Mouse (Mus musculus) hematopoietic stem cell, adult 5-6 weeks (primary cell): ENCODE data around the gene Olfr1373. TPM values are rescaled to one million over a fixed set of nuclear protein-coding genes. Genes with fewer than 3 reads are reported as not detected.
"Not testable (repeated sequence)": the region's sequence is repeated elsewhere in the genome, so short reads cannot be mapped to it uniquely, and the experiment has no call there.

Source experiments
- ATAC-seq, 2 experiments: fragments of 125-278 bp in 1 of 2; replicated peaks in 1 of 2; 2 replicates each; pipeline ENCODE4 v1.8.0; 2016 to 2017; ENCODE audit warnings: inconsistent platforms in 2 of 2, mild to moderate bottlenecking in 2 of 2, moderate number of reproducible peaks in 2 of 2, low read depth in 1 of 2, moderate TSS enrichment in 1 of 2; ENCODE audit not compliant: low FRiP score in 2 of 2, poor library complexity in 2 of 2, severe bottlenecking in 2 of 2, insufficient read depth in 1 of 2, low TSS enrichment in 1 of 2
- total RNA-seq: library from RNA; stranded (forward); fragments of 172-1452, 232-1000 nt; gene quantifications from 2 replicates; pipeline ENCODE4 v1.2.3, GENCODE M21; 2017

Gene Olfr1373
- not detected in 2 replicates for total RNA-seq

DNA sequence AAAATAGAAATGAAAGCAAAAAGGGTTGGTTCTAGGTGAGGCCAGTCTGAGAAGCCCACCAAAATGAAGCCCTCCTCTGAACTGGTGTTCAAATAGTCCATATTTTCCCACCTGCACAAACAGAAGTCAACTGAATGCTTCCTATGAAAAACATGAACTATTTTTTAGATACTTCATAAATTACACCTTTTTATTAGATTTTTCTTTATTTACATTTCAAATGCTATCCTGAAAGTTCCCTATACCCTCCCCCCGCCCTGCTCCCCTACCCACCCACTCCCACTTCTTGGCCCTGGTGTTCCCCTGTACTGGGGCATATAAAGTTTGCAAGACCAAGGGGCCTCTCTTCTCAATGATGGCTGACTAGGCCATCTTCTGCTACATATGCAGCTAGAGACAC is at the start of gene Olfr1373:
Olfr1373 (minus strand) TSS at position 101 of the 400 bp plus-strand sequence.
- ATAC-seq, result not testable (repeated sequence)

DNA sequence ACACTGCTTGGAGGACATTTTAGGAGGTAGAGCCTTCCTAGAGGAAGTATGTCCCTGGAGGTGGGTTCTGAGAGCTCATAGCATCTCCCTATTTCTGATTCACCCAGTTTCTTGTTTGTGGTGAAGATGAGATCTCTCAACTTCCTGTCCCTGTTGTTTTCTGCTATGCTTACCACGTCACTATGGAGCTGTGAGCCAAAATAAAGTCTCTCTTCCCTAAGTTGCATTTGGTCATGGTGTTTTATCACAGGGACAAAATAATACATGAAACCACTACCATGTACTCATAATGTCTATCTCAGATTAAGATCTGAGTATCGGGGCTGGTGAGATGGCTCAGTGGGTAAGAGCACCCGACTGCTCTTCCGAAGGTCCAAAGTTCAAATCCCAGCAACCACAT is 35.3 kb upstream of the Olfr1373 start:
- ATAC-seq, result not testable (repeated sequence)

DNA sequence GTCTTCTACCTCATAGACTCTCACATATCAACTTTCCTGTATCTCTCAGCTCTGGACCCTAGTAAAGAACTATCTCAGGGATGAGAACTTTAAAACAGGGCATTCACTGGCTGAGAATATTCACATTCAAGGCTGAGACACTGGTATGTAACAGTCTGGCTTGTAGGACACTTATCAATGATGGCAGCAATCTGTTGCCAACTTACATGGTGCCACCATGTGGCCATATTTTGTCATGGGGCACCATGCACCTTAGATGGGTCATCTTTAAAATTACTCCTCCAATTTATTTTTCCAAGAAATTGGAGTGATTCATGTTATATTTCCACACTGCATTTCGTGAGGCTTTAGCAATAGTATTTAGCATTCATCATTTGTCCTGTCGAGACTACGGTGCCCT is 34.6 kb upstream of the Olfr1373 start:
- peak in 1 of 2 experiments; percentile 32; a peak in 1 of 4 replicates for ATAC-seq

DNA sequence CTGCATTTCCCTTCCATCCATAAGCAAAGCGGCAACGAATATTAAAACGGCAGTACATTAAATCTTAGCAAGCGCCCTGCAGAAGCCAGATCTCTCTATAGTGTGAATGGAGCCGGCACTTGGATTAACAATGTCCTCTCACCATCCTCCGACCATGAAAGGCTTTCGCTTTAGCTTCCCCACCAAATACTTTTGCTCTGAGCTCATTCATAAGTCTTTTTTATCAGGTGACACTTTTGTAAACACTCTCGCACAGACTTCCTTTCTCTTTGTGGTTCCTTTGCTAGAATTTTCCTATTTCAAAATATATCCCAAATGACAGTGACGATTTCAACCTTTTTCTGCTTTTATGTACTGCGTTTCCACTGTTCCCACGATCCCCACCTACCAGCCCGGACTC is 23.1 kb upstream of the Olfr1373 start:
- peak in 1 of 2 experiments; percentile 9; a peak in 1 of 4 replicates for ATAC-seq

DNA sequence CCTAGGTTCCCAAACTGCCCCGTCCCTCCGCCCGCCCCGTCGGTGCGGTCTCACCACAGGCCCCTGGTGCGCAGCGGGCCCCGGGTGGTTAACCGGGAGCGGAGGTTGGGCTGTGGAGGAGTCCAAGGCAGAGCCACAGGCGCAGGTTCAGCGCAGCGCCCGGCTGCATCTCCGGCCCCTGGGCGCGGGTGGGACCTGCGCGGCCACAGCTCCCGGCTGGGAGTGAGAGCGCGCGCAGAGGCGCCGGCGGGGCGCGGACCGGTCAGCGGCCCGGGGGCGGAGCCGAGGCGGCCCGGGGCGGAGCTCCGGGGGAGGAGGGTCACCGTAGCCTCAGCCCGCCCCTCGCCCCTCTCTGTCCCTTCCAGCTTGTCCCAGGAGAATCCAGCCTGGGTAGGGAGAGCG is 22.6 kb upstream of the Olfr1373 start:
- 0 out of 4 replicates have a peak, but pooled peaks of 1 of the 2 experiments have one; percentile 3 for ATAC-seq

DNA sequence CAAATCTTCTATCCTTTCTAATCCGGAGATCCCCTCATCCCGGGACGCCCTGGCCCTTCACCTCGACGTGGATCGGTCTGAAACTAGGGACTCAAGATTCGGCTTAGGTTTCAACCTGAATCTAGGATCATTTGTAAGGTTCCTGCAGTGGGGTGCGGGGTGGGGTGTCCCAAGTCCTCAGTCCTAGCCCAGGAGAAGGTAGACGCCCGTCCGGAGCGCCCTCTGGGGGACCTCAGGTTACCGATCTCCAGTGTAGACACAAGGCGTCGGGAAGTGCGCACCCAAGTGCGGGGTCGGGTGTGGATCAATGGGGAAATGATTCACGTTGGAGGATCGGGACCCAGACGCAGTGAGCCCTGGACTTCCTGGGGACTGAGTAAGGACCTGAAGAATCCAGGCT is 21.8 kb upstream of the Olfr1373 start:
- ATAC-seq, result 0 out of 4 replicates have a peak, but pooled peaks of 1 of the 2 experiments have one; percentile 24

DNA sequence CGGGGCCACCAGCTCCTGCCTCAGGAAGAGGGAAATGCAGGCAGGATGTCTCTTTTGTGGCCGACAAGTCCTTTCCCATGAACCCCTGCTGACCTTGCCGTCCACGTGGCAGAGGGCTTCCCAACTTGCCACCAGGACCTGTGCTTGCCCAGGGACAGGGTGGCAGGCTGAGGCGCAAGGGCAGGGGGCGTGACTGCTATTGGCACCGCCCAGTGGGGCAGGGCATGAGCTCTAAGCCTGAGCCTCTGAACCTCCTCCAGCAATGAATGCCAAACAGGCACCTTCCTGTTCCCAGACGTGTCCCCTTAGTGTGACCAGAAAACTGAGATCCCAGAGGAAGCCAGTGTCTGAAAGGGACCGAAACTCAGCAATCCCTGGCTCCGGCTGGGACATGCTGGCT is 18.6 kb upstream of the Olfr1373 start:
- peak; percentile 50 to 52; a peak in 2 of 4 replicates for ATAC-seq

DNA sequence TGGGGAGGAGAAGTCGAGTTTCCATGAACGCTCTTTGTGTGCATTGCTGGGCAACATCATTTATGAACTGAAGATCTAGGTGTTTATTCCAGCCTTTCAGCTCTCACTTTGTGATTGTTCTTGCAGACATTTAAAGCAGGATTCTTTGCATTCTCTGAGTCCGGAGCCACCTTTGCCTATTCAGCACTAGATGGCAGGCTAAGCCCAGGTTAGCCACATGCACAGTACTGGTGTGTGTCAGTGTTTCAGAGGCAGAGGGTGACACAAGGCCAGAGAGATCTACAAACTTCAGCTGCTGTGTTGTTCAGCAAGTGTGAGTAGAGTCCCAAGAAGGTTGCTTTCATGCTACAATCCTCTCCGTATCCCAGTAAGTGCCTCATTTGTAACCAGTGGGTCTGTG is 1.7 kb downstream of the Olfr1373 start:
- peak; percentile 59 to 77; a peak in 3 of 4 replicates for ATAC-seq

DNA sequence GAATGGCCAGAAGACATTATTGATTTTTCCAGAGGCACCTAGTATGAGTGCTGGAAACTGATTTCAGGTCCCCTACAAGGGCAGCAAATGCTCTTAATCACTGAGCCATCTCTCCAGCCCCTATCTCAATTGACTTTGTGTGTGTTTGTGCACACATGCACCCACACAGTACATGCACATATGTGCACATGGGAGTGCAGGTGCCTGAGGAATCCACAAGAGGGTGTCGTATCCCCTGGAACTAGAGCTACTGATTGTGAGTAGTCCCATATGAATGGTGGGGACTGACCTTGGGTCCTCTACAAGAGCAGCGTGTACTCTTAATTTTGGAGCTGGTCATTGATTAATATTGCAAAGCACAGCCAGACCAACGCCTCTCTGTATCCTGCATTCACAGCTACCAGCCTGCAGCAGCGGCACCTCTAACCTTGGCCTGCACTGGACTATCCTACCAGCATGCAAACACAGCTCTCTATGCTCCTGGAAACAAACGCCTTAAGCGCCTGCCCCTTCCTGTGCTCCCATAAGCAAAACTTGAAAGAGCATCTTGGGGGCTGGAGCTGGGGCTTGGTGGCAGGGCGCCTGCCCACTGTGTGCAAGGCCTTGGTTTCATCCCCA is 14.8 kb downstream of the Olfr1373 start:
- no peak for ATAC-seq

DNA sequence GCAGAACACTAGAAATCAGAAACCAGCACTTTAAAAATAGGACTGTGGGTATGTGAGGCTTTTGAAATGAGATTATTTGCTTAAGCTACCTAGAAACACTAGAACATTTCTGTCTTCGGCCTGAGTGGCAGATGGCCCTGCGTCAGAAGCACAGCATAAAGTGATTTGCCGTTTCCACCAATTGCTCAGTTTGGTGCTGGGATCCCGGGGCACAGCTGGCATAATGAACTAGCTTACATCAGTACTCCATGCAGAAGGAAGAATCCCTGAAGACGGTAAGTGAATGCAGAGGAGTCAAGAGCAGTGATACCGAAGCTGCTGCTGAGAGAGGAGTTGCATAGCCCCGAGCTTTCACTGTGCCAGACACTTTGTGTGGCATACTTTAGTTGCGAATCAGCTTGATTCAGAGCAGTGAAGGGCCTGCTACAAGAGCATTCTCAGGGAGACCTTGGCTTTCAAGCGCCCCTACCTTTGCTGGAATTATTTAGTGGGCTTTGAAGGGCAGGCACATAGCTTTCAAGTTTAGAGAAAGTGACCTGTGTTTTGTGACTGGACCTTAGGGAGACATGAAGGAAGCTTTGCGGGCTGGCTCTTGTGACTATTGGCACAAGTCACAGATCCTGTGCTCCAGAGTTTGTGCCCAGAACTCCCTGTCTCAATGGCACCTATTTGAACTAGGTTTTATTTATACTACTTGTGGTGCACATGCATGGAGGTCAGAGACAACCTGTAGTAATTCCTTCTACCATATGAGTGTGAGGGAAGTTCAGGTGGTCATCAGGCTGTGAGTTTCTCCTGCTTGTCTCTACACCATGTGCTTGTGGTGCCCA is 15.5 kb downstream of the Olfr1373 start:
- no peak for ATAC-seq

DNA sequence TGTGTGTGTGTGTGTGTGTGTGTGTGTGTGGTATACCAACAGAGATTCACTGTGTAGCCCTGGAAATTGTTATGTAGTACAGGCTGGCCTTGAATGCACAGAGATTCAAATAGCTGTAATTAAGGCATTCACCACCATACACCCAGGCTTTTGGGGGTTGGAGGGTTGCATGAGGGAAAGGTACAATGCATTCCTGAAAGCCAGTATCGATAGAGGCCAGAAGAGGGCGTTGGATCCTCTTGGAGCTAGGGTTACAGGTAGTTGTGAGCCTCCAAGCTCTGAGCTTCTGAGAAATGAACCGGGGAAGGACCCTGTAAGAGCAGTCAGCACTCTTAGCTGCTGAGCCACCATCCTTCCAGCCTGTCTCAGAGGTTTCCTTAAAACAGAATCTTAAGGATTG is 16.2 kb downstream of the Olfr1373 start:
- no peak for ATAC-seq

DNA sequence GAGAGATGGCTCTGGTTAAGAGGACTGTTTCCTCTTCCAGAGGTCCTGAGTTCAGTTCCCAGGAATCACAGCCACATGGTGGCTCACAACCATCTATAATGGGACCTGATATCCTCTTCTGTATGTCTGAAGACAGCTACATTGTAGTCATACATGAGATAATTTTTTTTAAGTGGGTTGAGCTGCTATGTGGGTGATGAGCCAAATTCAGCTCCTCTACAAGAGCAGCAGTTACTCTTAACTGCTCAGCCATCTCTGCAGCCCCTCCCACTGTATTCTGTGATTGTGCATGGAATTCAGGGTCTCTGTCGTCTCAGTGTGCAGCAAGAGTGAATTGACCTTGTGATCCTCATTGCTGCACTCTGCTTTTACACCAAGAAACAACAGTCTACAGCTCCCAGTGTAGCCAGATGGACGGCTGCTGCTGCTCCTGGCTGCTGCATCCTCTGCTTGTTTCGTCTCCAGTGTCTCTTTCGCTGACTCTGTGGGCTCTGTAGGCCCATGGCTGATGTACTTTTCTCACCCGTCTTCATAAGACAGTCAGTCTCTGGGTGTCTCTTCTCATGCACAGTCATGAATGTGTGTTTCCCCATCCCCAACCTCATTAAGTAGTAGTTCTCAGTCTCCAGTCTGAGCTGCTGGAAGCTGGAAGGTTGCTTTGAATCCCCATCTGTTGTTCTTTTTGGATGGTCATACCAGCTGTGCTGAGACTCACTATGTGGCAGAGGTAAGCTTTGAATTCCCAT is 16.8 kb downstream of the Olfr1373 start:
- ATAC-seq, result no peak

DNA sequence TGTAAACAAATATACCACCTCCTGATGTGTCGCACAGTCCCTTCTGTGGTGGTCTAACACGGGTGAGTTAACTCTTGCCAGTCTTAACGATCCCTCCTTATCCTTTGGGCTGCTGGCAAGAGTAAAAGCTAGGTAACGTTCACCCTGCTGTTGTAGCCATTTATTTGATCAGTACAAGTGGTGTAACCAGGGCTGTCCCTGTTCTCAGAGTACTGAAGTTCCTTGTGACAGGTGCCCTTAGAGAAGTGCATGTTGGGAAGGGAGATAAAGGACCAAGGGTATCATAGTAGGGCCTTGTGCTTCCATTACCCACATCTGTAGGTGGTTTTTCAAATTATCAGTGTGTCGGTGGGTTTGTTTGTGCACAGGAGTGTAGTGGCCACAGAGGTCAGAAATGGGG is 17.6 kb downstream of the Olfr1373 start:
- no peak for ATAC-seq

DNA sequence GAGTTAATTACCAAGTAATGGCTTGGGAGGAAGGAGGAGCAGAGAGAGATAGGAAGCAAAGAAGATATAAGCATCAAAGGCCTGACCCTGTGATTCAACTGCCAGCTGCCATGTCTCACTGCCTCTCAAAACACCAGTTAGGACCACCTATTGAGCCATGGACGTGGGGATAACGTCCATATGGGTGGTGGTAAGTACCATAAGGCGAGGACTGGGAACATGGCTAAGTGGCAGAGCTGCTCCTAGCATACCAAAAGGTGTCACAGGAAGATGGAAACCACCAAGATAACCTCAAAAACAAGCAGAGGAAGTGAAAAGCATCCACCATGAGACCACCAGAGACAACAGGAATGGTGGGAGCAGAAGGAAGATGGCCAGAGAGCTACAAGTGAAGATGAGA is 18.2 kb downstream of the Olfr1373 start:
- no peak for ATAC-seq

DNA sequence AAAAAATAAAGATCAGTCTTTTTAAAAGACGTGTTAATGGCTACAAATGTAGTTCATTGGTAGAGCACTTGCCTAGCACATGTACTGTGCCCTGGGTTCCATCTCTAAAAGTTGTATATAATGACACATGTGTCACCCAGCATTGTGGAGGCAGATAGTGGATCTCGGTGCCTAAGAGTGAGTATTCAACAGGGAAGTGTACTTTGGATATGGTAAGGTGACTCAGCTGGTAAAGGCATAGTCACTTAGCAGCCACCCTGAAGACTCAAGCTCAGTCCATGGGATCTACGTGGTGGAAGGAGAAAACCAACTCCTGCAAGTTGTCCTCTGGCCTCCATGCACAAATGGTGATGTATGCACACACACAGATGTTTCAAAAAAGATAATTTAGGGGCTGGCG is 20.9 kb downstream of the Olfr1373 start:
- ATAC-seq, result no peak

DNA sequence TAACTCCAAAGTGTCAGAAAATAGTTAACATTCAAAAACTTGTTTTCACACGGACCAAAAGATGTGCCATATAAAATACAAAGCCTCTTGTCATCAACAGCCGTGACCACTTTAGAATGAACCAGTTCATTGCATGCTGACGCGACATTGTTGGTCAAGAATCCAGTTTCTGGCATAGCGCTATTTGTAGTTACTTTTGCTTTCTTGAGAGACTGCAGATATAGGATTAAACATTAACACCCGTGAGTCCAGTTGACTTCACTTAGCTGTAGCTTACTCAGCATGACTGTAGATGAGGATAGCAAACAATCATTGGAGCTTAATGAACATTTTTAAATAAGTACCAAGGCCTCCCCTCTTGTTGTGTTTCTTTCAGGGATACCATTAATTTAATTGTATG is 23.3 kb downstream of the Olfr1373 start:
- ATAC-seq, result no peak

DNA sequence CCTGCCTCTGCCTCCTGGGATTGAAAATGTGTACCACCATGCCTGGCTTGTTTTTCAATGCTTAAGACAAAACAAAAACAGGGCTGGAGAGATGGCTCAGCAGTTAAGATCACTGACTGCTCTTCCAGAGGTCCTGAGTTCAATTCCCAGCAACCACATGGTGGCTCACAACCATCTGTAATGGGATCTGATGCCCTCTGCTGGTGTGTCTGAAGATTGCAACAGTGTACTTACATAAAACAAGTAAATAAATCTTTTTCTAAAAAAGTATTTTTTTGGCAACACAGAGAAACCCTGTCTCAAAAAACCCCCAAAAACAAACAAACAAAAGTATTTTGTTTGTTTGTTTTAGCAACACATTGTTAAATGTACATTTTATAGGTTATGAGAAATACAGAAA is 24.9 kb downstream of the Olfr1373 start:
- not testable (repeated sequence) for ATAC-seq

DNA sequence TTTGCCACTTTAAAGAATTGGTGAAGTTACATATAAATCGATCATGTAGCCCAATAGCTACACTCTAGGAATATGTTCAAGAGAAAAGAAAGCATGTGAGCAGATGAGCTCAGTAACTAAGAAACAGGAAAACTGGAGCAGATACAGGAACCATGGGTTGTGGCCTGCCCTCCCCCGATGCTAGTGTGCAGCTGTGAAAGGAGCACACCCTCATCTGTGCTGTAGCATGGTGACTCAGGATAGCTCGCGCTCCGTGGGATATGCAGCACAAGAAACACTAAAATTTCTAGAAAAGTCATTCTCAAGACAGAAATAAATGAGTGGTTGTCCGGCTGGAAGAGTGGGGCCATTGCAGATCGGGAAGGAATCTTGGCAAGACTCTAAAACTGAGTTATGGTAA is 28.2 kb downstream of the Olfr1373 start:
- no peak for ATAC-seq
